Mouse (Mus musculus) small intestine, adult 2 months (tissue): ENCODE data around the gene Dtnbp1. TPM values are rescaled to one million over a fixed set of nuclear protein-coding genes. Genes with fewer than 3 reads are reported as not detected.

Source experiments
- H3K27ac ChIP-seq: fragments of 200-500 bp; 2 replicates; pipeline ENCODE4 v1.5.1; 2012; ENCODE audit warnings: low read depth, low read length, control low read depth, inconsistent platforms; ENCODE audit not compliant: insufficient read depth
- H3K27me3 ChIP-seq: fragments of 200-500 bp; 2 replicates; pipeline ENCODE4 v1.6.1; 2012; ENCODE audit warnings: mild to moderate bottlenecking, moderate library complexity, low read length, inconsistent platforms; ENCODE audit not compliant: control insufficient read depth, insufficient read depth
- H3K36me3 ChIP-seq: fragments of 200-500 bp; 2 replicates; pipeline ENCODE4 v1.6.1; 2012; ENCODE audit warnings: mild to moderate bottlenecking, low read length, control low read depth, inconsistent platforms; ENCODE audit not compliant: control insufficient read depth, insufficient read depth
- H3K4me1 ChIP-seq: fragments of 200-500 bp; 2 replicates; pipeline ENCODE4 v1.6.1; 2012; ENCODE audit warnings: low read length, inconsistent platforms, mixed read lengths; ENCODE audit not compliant: control insufficient read depth, insufficient read depth, insufficient read length
- H3K4me3 ChIP-seq: fragments of 200-500 bp; 2 replicates; pipeline ENCODE4 v1.5.1; 2012; ENCODE audit warnings: low read depth, mild to moderate bottlenecking, control low read depth, inconsistent platforms, low read length, moderate library complexity
- CTCF ChIP-seq: fragments of 200-500 bp; IDR thresholded peaks from 2 replicates; pipeline ENCODE4 v1.5.1; 2012; ENCODE audit warnings: low read depth, mild to moderate bottlenecking, control low read depth, inconsistent platforms, low read length, moderate library complexity, mixed read lengths; ENCODE audit not compliant: insufficient replicate concordance, insufficient read length; ENCODE audit errors: extremely low read depth
- POLR2A ChIP-seq: fragments of 200-500 bp; IDR thresholded peaks from 2 replicates; pipeline ENCODE4 v1.6.1; 2012; ENCODE audit warnings: low read depth, mild to moderate bottlenecking, control low read depth, inconsistent platforms, low read length, moderate library complexity
- WGBS: fragments of 180-500 bp; shearing (Covaris S2); methylation state at CpG from one replicate; pipeline ENCODE4 v1.1.7; 2018; 5-methylcytosine and 5-hydroxymethylcytosine counted together
- polyA plus RNA-seq: library from polyadenylated mRNA; depleted of rRNA; stranded (reverse); fragments of >200 nt; gene quantifications from 2 replicates; pipeline ENCODE4 v1.2.3, GENCODE M21; 2012

The Dtnbp1 gene
- polyA plus RNA-seq, 1 experiment = 31.7 TPM

DNA sequence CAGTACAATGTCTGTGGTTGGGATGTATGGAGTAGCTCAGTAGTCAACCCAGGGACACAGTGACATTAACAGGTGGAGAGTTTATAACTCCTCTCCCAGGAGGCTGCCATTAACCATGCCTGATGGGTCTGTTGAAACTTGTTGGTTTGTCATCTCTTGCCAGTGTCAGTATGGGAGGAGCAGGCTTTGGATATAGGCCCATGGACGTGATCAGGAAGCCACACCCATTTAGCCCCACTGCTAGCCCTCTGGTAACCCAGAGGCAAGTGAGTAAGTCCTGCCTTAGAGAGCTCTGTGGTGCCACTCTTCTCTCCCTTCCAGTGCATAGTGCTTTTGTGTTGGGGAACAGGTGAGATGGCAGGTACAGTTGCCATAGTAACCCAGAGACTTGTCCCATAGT, 97.7 kb downstream of the Dtnbp1 start:
- Histone ChIP-seq H3K4me3 (no peak overlapping the region), H3K36me3 (peaks cover 50% of the 10 kb centered on the region), H3K27ac (no peak overlapping the region), H3K27me3 (no peaks in the 10 kb centered on the region), H3K4me1 (no peaks in the 10 kb centered on the region)
- TF ChIP-seq POLR2A = no peak
- TF ChIP-seq CTCF = no peak
- WGBS = 53% methylated on average over 1 of the region's 1 CpGs

DNA sequence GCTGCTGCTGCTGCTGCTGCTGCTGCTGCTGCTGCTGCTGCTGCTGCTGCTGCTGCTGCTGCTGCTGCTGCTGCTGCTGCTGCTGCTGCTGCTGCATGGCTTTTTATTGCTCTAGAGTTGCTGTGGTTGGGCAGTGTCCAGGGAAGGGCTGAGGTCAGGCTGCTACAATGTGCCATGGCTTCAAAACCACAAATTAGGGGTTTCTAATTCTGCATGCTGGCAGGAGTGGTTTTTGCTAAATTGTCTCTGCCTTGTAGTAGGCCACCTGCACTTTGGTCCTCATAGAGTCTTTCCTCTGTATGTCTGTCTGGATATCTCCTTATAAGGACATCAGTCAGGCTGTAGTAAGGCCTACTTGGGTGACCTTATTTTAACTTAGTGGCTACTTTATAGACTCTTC, 98.5 kb downstream of the Dtnbp1 start:
- Histone ChIP-seq H3K36me3 (peaks cover 47% of the 10 kb centered on the region), H3K27ac (no peak overlapping the region), H3K27me3 (no peaks in the 10 kb centered on the region), H3K4me1 (no peaks in the 10 kb centered on the region), H3K4me3 (no peak overlapping the region)
- no peak for TF ChIP-seq CTCF
- TF ChIP-seq POLR2A = no peak

DNA sequence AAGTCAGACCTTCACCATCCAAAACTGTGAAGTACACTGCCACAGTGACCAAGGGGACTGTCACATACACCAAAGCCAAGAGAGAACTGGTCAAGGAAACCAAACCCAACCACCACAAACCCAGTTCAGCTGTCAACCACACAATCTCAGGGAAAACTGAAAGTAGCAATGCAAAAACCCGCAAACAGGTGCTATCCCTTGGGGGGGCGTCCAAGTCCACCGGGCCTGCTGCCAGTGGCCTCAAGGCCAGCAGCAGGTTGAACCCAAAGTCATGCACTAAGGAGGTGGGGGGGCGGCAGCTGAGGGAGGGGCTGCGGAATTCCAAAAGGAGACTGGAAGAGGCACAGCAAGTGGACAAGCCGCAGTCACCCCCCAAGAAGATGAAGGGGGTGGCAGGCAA, 99.6 kb downstream of the Dtnbp1 start:
- no peak for TF ChIP-seq CTCF
- Histone ChIP-seq H3K27me3 (no peaks in the 10 kb centered on the region), H3K27ac (no peak overlapping the region), H3K4me1 (no peaks in the 10 kb centered on the region), H3K4me3 (no peak overlapping the region), H3K36me3 (peaks cover 46% of the 10 kb centered on the region)
- 92% methylated on average over 6 of the region's 6 CpGs for WGBS

DNA sequence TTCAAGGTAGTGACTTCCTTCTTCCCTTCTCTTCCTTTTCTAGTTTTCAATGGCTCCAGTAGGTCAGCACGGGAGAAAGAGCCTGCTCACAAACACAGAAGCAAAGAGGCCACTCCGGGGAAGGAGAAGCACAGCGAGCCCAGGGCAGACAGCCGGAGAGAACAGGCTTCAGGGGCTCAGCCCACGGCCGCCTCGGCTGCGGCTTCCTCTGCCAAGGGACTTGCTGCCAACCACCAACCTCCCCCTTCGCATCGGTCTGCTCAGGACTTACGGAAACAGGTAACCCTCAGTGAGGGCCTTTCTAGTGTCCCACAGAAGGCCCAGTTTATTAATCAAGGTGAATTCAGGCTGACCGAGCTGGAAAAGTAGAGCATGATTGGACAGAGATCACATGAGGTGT, 105.7 kb downstream of the Dtnbp1 start:
- Histone ChIP-seq H3K27me3 (no peaks in the 10 kb centered on the region), H3K36me3 (peaks cover 27% of the 10 kb centered on the region), H3K4me1 (no peaks in the 10 kb centered on the region), H3K27ac (no peak overlapping the region), H3K4me3 (no peak overlapping the region)
- 93% methylated on average over 12 of the region's 12 CpGs for WGBS
- TF ChIP-seq CTCF (no peak), POLR2A (no peak)

DNA sequence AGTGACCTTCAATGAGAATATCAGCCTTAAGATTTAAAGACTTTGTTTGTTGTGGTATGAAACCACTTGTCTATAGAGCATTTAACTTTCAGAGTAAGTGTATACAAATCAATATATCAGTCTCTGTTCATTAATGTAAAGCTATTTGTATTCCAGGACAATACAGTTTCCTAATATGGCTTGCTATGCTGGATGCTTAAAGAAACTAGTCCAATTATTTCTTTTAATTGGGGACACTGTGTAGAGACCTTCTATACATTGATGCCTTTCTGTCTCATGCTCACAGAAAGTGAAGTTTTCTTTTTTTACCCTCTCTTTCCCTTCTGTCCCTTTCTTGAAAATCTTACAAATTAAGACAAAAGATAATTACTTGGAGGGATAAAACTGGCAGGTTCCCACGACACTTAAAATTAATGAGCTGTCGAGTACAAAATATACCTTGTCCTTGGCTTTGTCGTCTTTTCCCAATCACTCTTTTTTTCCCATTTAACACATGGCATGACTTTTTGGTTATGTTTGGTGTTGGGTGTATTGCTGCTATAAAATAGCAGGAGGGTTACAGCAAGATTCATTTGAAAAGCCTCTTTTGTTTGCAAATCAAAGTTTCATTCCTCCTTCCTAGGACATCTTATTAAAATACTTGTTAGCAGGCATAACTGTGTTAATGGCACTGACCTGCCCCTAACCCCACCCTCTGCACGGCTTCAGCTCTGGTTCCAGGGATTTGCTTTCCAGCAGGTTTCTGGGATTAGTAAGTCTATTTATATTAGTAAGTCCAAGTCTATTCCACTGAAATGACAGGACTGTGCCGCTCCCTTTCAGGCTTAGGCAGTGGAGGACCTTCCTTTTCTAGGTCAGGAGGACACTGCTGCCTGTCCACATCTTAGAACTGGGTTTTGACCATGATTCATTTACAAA, 109.9 kb downstream of the Dtnbp1 start:
- 85% methylated on average over 5 of the region's 5 CpGs for WGBS
- TF ChIP-seq CTCF (no peak), POLR2A (no peak)
- no peak overlapping the region for H3K27ac ChIP-seq
- H3K27me3 ChIP-seq = no peaks in the 10 kb centered on the region
- no peaks in the 10 kb centered on the region for H3K4me1 ChIP-seq
- H3K4me3 ChIP-seq = no peak overlapping the region
- peaks cover 27% of the 10 kb centered on the region for H3K36me3 ChIP-seq

DNA sequence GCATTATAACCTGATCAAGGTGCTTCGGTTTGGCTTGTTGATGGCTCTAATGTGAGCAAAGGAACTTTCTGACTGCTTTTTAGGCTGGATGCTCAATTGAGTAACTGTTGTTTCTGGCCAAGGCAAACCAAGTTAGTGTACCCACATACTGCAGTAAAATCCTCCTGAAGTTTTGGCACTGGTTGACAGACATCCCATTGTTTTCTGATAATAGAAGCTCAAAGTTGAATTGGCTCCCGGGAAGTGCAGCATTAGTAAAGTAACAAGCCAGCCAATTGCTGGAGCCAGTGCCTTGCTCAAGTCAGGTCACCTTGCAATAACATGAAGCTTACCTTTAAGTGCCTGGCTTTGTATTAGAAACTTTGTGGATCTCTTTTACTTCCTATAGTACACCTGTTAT, 111.3 kb downstream of the Dtnbp1 start:
- Histone ChIP-seq H3K27me3 (no peaks in the 10 kb centered on the region), H3K27ac (no peak overlapping the region), H3K36me3 (peaks cover 21% of the 10 kb centered on the region), H3K4me3 (no peak overlapping the region), H3K4me1 (no peaks in the 10 kb centered on the region)
- 60% methylated on average over 2 of the region's 2 CpGs for WGBS
- no peak for TF ChIP-seq POLR2A
- no peak for TF ChIP-seq CTCF

DNA sequence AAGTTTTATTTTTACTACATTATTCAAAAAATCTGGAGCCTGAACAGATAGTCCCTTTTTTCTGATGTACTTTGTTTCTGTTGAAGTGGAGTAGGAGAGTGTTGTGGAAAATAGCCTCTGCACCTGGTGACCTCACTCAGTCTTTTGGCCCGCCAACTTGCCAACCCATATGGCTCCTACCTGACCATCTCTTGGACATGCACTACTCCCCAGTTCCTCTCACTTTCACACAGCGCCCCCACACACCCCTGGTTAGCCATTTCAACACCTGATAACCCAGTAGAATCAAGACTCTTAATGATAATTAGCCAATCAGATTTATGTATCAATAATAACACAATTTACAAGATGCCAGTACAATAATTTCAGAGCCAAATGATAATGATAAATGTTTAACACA, 115.7 kb downstream of the Dtnbp1 start:
- Histone ChIP-seq H3K36me3 (peaks cover 21% of the 10 kb centered on the region), H3K4me1 (no peaks in the 10 kb centered on the region), H3K27me3 (no peaks in the 10 kb centered on the region), H3K27ac (no peak overlapping the region), H3K4me3 (no peak overlapping the region)
- TF ChIP-seq CTCF (no peak), POLR2A (no peak)
- WGBS = 96% methylated on average over 2 of the region's 2 CpGs
